Mouse (Mus musculus) megakaryocyte, embryonic 14.5 days (primary cell): Measurements from ENCODE around the gene Rala.

Source experiments
- FLI1 ChIP-seq: IDR thresholded peaks from 2 replicates; pipeline ENCODE4 v1.6.1; 2012; ENCODE audit warnings: low read length, inconsistent platforms, mixed read lengths
- GATA1 ChIP-seq: IDR thresholded peaks from 3 replicates; pipeline ENCODE4 v1.6.1; 2012; ENCODE audit warnings: mixed read lengths, low read length, inconsistent platforms, borderline replicate concordance

DNA sequence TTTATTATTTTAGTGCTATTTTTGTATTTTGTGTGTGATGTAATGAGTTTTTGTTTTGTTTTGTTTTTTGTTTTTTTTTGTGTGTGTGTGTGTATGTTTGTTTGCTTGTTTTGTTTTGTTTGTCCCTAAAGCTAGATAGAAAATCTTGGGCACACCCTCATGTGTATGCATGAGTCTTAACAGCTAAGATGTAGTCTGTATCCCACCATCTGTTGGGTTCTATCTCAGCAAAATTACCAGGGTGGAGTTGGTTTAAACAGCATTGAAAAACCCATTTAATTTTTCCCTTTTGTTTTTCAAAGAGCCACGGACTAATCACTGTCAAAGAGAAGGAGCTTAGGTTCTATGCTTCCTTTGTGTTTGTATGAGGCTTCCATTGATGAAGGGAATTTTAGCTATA lies 10.2 kb upstream of the Rala start:
- no peak for TF ChIP-seq GATA1
- no peak for TF ChIP-seq FLI1
